Mouse (Mus musculus): ENCODE measurements at regions not wholly inside any gene's neighbourhood (a gene's known extent, or its start where the extent isn't known, plus 50 kb on each side); places are given as distances from the start of the nearest gene placed in this dataset.
A peak's percentile ranks its signal among the peaks of the same experiment; 100 is the strongest.

DNA sequence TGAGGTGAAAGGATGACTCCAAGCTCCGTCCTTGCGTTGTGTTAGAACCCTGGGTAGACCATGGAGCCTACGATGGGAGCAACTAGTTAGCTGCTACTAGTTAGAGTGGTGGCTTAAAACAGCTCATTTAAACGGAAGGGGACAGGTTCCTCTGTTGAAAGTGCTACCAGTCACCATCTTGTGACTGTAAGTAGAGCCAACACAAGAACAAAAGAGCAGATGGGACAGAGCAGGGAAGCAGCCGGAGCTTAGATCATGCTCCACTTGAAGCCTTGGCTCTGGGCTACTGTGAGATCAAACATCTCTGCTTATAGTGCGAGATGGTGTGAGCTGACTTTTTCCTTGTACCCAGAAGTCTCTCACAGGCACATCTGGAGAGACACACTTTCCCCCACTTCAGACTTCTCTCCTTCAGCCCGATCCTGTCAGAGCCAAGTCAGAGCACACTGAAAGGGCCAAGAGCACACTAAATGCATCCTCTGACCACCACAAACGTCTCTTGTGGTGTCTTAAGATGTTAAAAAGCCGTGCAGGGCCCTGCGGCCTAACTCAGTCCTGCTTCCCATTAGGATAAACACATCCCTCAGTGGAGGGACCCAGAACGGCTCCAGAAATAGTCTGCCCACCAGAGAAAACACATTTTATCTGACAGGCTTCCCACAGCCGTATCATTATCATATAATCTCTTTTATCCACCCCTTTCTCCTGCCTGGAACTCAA is 156.7 kb downstream of the Cdc5l start:
- Histone ChIP-seq H3K36me3 (replicated peaks in 1 of 2; ENCODE audit: control insufficient read depth in 1 of 2, insufficient read depth in 1 of 2, low read length in 1 of 2) (no peaks in the 10 kb centered on the region), H3K27ac (ENCODE audit: insufficient read depth, low read depth) (no peak overlapping the region), H3K9ac (ENCODE audit: insufficient read depth, low read depth) (no peak overlapping the region), H3K27me3 (replicated peaks) (no peaks in the 10 kb centered on the region), H3K79me2 (replicated peaks; ENCODE audit: control insufficient read depth, extremely low read depth, insufficient read depth, poor library complexity, severe bottlenecking) (no peaks in the 10 kb centered on the region), H3K4me2 (ENCODE audit: insufficient read depth, low read depth, poor library complexity, severe bottlenecking) (no peak overlapping the region), H3K9me3 (replicated peaks; ENCODE audit: low read length) (peaks cover 5% of the 10 kb centered on the region), H3K4me3 (replicated peaks in 1 of 3; ENCODE audit: low read depth in 2 of 3, low read length in 2 of 3, poor library complexity in 1 of 3) (no peak overlapping the region), H3K4me1 (ENCODE audit: control insufficient read depth in 1 of 2, insufficient read depth in 2 of 2) (peaks cover 0 to 12% of the 10 kb centered on the region in 2 experiments; a peak in 2 of 4 replicates)
- dilution Hi-C loops (cut with MboI; ENCODE audit: extremely low pct_ligation_motif_present, extremely low pct_unique_long_range_greater_than_20kb, low sequenced_read_pairs): no loop called here
- in situ Hi-C loops (cut with MboI; ENCODE audit: low pct_ligation_motif_present, low pct_unique_long_range_greater_than_20kb, low sequenced_read_pairs): no loop called here
- no peak for TF ChIP-seq ZMIZ1 (IDR thresholded peaks at IDR 0.05; ENCODE audit: low read depth, low read length)
- no peak for TF ChIP-seq TCF12 (IDR thresholded peaks at IDR 0.05; ENCODE audit: low read depth, low read length)
- TF ChIP-seq PAX5 (IDR thresholded peaks at IDR 0.05; ENCODE audit: low read length): no peak
- TF ChIP-seq ZKSCAN1 (IDR thresholded peaks at IDR 0.05; ENCODE audit: borderline replicate concordance, low read depth, low read length): no peak
- no peak for TF ChIP-seq CHD1 (IDR thresholded peaks at IDR 0.05; ENCODE audit: low read depth, low read length)
- no peak for TF ChIP-seq CHD2 (IDR thresholded peaks at IDR 0.05; ENCODE audit: low read length)
- TF ChIP-seq IRF4 (IDR thresholded peaks at IDR 0.05; ENCODE audit: low read depth, low read length): no peak
- TF ChIP-seq EP300 (IDR thresholded peaks at IDR 0.05; ENCODE audit: low read length): no peak
- no peak for TF ChIP-seq MEF2A (IDR thresholded peaks at IDR 0.05; ENCODE audit: borderline replicate concordance, low read depth, low read length)
- TF ChIP-seq JUN (IDR thresholded peaks at IDR 0.05; ENCODE audit: insufficient read depth, low read depth, low read length): no peak
- TF ChIP-seq USF1 (IDR thresholded peaks at IDR 0.05; ENCODE audit: low read depth, low read length): no peak
- no peak for TF ChIP-seq E2F4 (IDR thresholded peaks at IDR 0.05; ENCODE audit: insufficient replicate concordance, low read depth, low read length)
- no peak for TF ChIP-seq MAFK (IDR thresholded peaks at IDR 0.05; ENCODE audit: insufficient replicate concordance, low read length)
- TF ChIP-seq JUND (conservative IDR thresholded peaks at IDR 0.05; ENCODE audit: low read depth, low read length): no peak
- no peak for TF ChIP-seq CTCF (conservative IDR thresholded peaks at IDR 0.05 in 1 of 2, IDR thresholded peaks at IDR 0.05 in 1 of 2; ENCODE audit: low read depth in 2 of 2, low read length in 2 of 2)
- no peak for TF ChIP-seq SMC3 (IDR thresholded peaks at IDR 0.05; ENCODE audit: low read depth, low read length)
- DNase-seq (ENCODE audit: extremely low read depth): no peak

DNA sequence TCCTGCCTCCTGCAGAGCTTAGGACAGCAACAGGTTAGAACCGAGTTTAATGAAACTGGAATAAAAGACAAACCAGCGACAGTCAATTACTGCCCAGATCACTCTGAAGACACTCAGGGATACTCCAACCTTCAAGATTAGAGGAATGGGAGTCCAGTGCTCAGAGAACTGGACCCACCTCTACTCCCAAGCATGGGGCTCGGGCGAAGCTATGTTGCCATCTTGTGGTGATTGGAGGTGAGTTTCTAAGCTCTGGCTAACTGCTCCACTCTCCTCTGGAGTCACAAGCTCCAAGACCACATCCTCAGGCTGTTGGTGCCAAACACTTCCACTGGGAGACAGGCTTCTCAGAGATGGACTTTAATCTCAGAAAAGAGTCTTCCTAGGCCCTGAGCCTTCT is 158.6 kb downstream of the Cdc5l start:
- H3K79me2 ChIP-seq (replicated peaks; ENCODE audit: control insufficient read depth, extremely low read depth, insufficient read depth, poor library complexity, severe bottlenecking): no peaks in the 10 kb centered on the region
- no peak overlapping the region for H3K4me2 ChIP-seq (ENCODE audit: insufficient read depth, low read depth, poor library complexity, severe bottlenecking)
- no peak overlapping the region for H3K4me3 ChIP-seq (replicated peaks in 1 of 3; ENCODE audit: low read depth in 2 of 3, low read length in 2 of 3, poor library complexity in 1 of 3)
- dilution Hi-C loops (cut with MboI; ENCODE audit: extremely low pct_ligation_motif_present, extremely low pct_unique_long_range_greater_than_20kb, low sequenced_read_pairs) (no loop called here), in situ Hi-C loops (cut with MboI; ENCODE audit: low pct_ligation_motif_present, low pct_unique_long_range_greater_than_20kb, low sequenced_read_pairs) (loop anchor here (25.0 kb wide), 2 partner anchors 813 to 1013 kb away; no protein-coding TSS in a partner anchor)
- peaks cover 9% of the 10 kb centered on the region for H3K9me3 ChIP-seq (replicated peaks; ENCODE audit: low read length)
- no peak overlapping the region for H3K9ac ChIP-seq (ENCODE audit: insufficient read depth, low read depth)
- DNase-seq (ENCODE audit: extremely low read depth): no peak
- no peaks in the 10 kb centered on the region for H3K27me3 ChIP-seq (replicated peaks)
- no peak overlapping the region for H3K27ac ChIP-seq (ENCODE audit: insufficient read depth, low read depth)
- TF ChIP-seq CTCF (conservative IDR thresholded peaks at IDR 0.05 in 1 of 2, IDR thresholded peaks at IDR 0.05 in 1 of 2; ENCODE audit: low read depth in 2 of 2, low read length in 2 of 2): peak in 1 of 2 experiments; percentile 61; a peak in 2 of 4 replicates
- peak; percentile 58 for TF ChIP-seq SMC3 (IDR thresholded peaks at IDR 0.05; ENCODE audit: low read depth, low read length)
- TF ChIP-seq RAD21 (IDR thresholded peaks at IDR 0.05; ENCODE audit: low read depth, low read length): peak; percentile 61
- no peak for TF ChIP-seq ZKSCAN1 (IDR thresholded peaks at IDR 0.05; ENCODE audit: borderline replicate concordance, low read depth, low read length)
- TF ChIP-seq ZC3H11A (IDR thresholded peaks at IDR 0.05; ENCODE audit: low read depth, low read length): no peak
- TF ChIP-seq MAZ (IDR thresholded peaks at IDR 0.05; ENCODE audit: low read depth, low read length): no peak
- no peak for TF ChIP-seq MAFK (IDR thresholded peaks at IDR 0.05; ENCODE audit: insufficient replicate concordance, low read length)
- TF ChIP-seq UBTF (IDR thresholded peaks at IDR 0.05; ENCODE audit: low read depth, low read length): no peak
- TF ChIP-seq USF1 (IDR thresholded peaks at IDR 0.05; ENCODE audit: low read depth, low read length): no peak
- no peak for TF ChIP-seq KAT2A (IDR thresholded peaks at IDR 0.05; ENCODE audit: insufficient replicate concordance, low read length)
- no peak for TF ChIP-seq ZNF384 (IDR thresholded peaks at IDR 0.05; ENCODE audit: low read depth, low read length)
- no peak for TF ChIP-seq ZMIZ1 (IDR thresholded peaks at IDR 0.05; ENCODE audit: low read depth, low read length)
- TF ChIP-seq GABPA (IDR thresholded peaks at IDR 0.05; ENCODE audit: insufficient replicate concordance, low read depth, low read length): no peak
- H3K4me1 ChIP-seq (ENCODE audit: control insufficient read depth in 1 of 2, insufficient read depth in 2 of 2): peaks cover 0 to 6% of the 10 kb centered on the region in 2 experiments; a peak in 2 of 4 replicates
- no peaks in the 10 kb centered on the region for H3K36me3 ChIP-seq (replicated peaks in 1 of 2; ENCODE audit: control insufficient read depth in 1 of 2, insufficient read depth in 1 of 2, low read length in 1 of 2)
